Mouse (Mus musculus): ENCODE data around the gene B3galt4. TPM values are rescaled to one million over a fixed set of nuclear protein-coding genes. Genes with fewer than 3 reads are reported as not detected.
A peak's percentile ranks its signal among the peaks of the same experiment; 100 is the strongest.

Gene B3galt4
- total RNA-seq, 1 experiment = 10.3 TPM

GRCm38 (mm10) chr17:33956336-33956735 lies 5.0 kb upstream of the B3galt4 start:
- TF ChIP-seq MAFK (IDR thresholded peaks at IDR 0.05; ENCODE audit: insufficient read depth, low read depth, low read length) (no peak), ZNF384 (IDR thresholded peaks at IDR 0.05; ENCODE audit: low read depth, low read length) (no peak), CHD2 (IDR thresholded peaks at IDR 0.05; ENCODE audit: low read depth, low read length) (no peak), ZC3H11A (IDR thresholded peaks at IDR 0.05; ENCODE audit: borderline replicate concordance, low read depth, low read length) (no peak), HCFC1 (IDR thresholded peaks at IDR 0.05; ENCODE audit: borderline replicate concordance, insufficient read depth, low read length) (no peak)
- Histone ChIP-seq H3K9me3 (ENCODE audit: control insufficient read depth, insufficient read depth, low read depth, low read length) (no peaks in the 10 kb centered on the region), H3K27ac (ENCODE audit: insufficient read depth, low read depth, low read length, poor library complexity, severe bottlenecking) (no peak overlapping the region), H3K4me1 (ENCODE audit: control insufficient read depth in 2 of 2, insufficient read depth in 2 of 2, low read length in 2 of 2, poor library complexity in 1 of 2) (peaks cover 0 to 1% of the 10 kb centered on the region in 2 experiments; a peak in 1 of 4 replicates), H3K4me3 (ENCODE audit: insufficient read depth in 1 of 2, low read depth in 1 of 2, low read length in 2 of 2, poor library complexity in 1 of 2, severe bottlenecking in 1 of 2) (peak overlapping the region; percentile 90 to 91), H3K9ac (ENCODE audit: insufficient read depth, low read depth, low read length, poor library complexity, severe bottlenecking) (peak overlapping the region; percentile 95), H3K36me3 (ENCODE audit: control insufficient read depth, insufficient read depth, low read length, poor library complexity, severe bottlenecking) (peaks cover 47% of the 10 kb centered on the region)
- in situ Hi-C loops (cut with MboI; ENCODE audit: low sequenced_read_pairs in 2 of 2, unreplicated experiment in 2 of 2) = no loop called here
- DNase-seq (ENCODE audit: low read depth, low spot score) = no peak

GRCm38 (mm10) chr17:33955555-33956214 lies 4.4 kb upstream of the B3galt4 start, which contains the start of the genes Vps52 and Rps18:
TSS of gene Vps52 (plus strand) at chr17:33955812.
TSS of gene Rps18 (minus strand) at chr17:33956001.
- peaks cover 0 to 1% of the 10 kb centered on the region in 2 experiments; a peak in 1 of 4 replicates for H3K4me1 ChIP-seq (ENCODE audit: control insufficient read depth in 2 of 2, insufficient read depth in 2 of 2, low read length in 2 of 2, poor library complexity in 1 of 2)
- no peaks in the 10 kb centered on the region for H3K9me3 ChIP-seq (ENCODE audit: control insufficient read depth, insufficient read depth, low read depth, low read length)
- in situ Hi-C loops (cut with MboI; ENCODE audit: low sequenced_read_pairs in 2 of 2, unreplicated experiment in 2 of 2) = no loop called here
- DNase-seq (ENCODE audit: low read depth, low spot score) = peak; percentile 96
- peaks cover 42% of the 10 kb centered on the region for H3K36me3 ChIP-seq (ENCODE audit: control insufficient read depth, insufficient read depth, low read length, poor library complexity, severe bottlenecking)
- H3K27ac ChIP-seq (ENCODE audit: insufficient read depth, low read depth, low read length, poor library complexity, severe bottlenecking) = peak within 1 kb of the TSS; percentile 91
- peak within 1 kb of the TSS; percentile 90 to 96 for H3K4me3 ChIP-seq (ENCODE audit: insufficient read depth in 1 of 2, low read depth in 1 of 2, low read length in 2 of 2, poor library complexity in 1 of 2, severe bottlenecking in 1 of 2)
- TF ChIP-seq HCFC1 (IDR thresholded peaks at IDR 0.05; ENCODE audit: borderline replicate concordance, insufficient read depth, low read length) = peak; percentile 90
- no peak for TF ChIP-seq ZNF384 (IDR thresholded peaks at IDR 0.05; ENCODE audit: low read depth, low read length)
- peak; percentile 50; the same call in 1 of the 2 replicates for TF ChIP-seq CHD2 (IDR thresholded peaks at IDR 0.05; ENCODE audit: low read depth, low read length)
- no peak for TF ChIP-seq ZC3H11A (IDR thresholded peaks at IDR 0.05; ENCODE audit: borderline replicate concordance, low read depth, low read length)
- H3K9ac ChIP-seq (ENCODE audit: insufficient read depth, low read depth, low read length, poor library complexity, severe bottlenecking) = peak within 1 kb of the TSS; percentile 98

DNA sequence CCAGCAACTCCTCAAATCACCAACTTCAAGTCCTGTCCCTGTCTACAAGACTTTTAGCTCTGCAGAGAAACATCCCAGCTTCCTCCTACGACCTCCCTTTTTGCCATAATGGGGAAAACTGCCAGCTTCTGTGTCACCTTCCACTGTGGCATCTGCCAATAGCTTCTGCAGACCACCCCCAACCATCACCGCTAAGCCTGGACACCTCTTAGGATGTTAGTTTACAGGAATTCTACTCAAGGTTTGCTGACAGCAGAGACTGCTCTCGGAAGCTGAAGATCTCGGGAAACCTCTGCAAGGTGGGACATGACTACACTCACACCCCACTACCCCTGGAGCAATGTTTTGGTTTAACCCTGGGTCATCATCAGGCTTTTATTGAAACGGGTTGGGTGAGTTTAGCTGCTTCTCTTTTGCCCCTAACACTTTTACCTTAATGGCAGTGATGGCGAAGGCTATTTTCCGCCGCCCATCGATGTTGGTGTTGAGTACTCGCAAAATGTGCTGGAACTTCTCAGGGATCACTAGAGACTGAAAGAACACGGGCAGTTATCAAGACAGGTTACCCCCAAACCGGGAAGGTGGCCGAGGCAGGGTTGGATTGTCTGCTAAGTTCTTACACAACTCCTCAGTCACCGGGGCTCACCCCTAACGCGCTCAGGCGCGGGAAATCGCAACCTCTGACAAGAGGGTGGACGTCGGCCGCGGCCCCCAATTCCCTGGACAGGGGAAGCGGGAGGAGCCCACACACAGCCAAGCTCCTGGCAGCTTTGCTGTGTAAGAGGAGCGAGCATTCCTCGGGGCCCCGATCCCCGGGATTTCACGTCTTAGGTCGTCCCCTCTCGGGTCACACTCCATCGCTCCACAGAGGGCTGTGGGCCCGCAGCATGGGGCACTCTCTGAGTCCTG lies 3.6 kb upstream of the B3galt4 start:
- H3K27ac ChIP-seq (ENCODE audit: insufficient read depth, low read depth, low read length, poor library complexity, severe bottlenecking) = peak overlapping the region; percentile 91
- peak overlapping the region; percentile 98 for H3K9ac ChIP-seq (ENCODE audit: insufficient read depth, low read depth, low read length, poor library complexity, severe bottlenecking)
- no peaks in the 10 kb centered on the region for H3K9me3 ChIP-seq (ENCODE audit: control insufficient read depth, insufficient read depth, low read depth, low read length)
- no peak for TF ChIP-seq HCFC1 (IDR thresholded peaks at IDR 0.05; ENCODE audit: borderline replicate concordance, insufficient read depth, low read length)
- no peak for TF ChIP-seq ZNF384 (IDR thresholded peaks at IDR 0.05; ENCODE audit: low read depth, low read length)
- TF ChIP-seq ZC3H11A (IDR thresholded peaks at IDR 0.05; ENCODE audit: borderline replicate concordance, low read depth, low read length) = no peak
- TF ChIP-seq MAFK (IDR thresholded peaks at IDR 0.05; ENCODE audit: insufficient read depth, low read depth, low read length) = no peak
- no peak for TF ChIP-seq CHD2 (IDR thresholded peaks at IDR 0.05; ENCODE audit: low read depth, low read length)
- DNase-seq (ENCODE audit: low read depth, low spot score) = no peak
- H3K36me3 ChIP-seq (ENCODE audit: control insufficient read depth, insufficient read depth, low read length, poor library complexity, severe bottlenecking) = peaks cover 42% of the 10 kb centered on the region
- in situ Hi-C loops (cut with MboI; ENCODE audit: low sequenced_read_pairs in 2 of 2, unreplicated experiment in 2 of 2) = no loop called here
- peak overlapping the region; percentile 90 to 96 for H3K4me3 ChIP-seq (ENCODE audit: insufficient read depth in 1 of 2, low read depth in 1 of 2, low read length in 2 of 2, poor library complexity in 1 of 2, severe bottlenecking in 1 of 2)
- peaks cover 0 to 4% of the 10 kb centered on the region in 2 experiments; a peak in 1 of 4 replicates for H3K4me1 ChIP-seq (ENCODE audit: control insufficient read depth in 2 of 2, insufficient read depth in 2 of 2, low read length in 2 of 2, poor library complexity in 1 of 2)

DNA sequence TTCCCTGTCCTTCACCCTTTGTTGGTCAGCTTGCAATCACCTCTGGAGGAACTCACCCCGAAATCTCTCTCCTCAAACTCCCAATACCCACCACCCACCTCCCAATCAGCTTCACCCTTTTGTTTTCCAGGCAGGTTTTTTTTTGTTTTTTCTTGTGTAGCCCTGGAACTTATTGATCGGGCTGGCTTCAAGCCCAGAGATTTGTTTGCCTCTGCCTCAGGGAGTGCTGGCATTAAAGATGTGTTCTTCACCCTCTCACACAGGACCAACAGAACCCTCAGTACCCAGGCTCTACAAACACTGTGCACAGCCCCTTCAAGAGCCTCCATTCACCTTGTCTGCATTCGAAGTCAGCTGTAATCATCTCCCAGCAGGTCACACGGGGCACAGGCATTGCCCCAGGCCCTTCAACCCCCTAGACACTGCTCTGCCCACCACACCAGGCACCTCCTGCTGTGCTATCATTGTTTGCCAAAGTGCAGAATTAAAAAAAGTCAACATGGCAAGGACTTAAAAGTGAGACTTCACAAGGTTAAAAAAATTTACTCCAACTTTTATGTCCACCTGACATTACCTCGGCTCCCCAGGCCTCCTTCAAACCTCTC lies 2.8 kb upstream of the B3galt4 start:
- TF ChIP-seq ZNF384 (IDR thresholded peaks at IDR 0.05; ENCODE audit: low read depth, low read length) (no peak), CHD2 (IDR thresholded peaks at IDR 0.05; ENCODE audit: low read depth, low read length) (no peak), MAFK (IDR thresholded peaks at IDR 0.05; ENCODE audit: insufficient read depth, low read depth, low read length) (no peak), ZC3H11A (IDR thresholded peaks at IDR 0.05; ENCODE audit: borderline replicate concordance, low read depth, low read length) (no peak), HCFC1 (IDR thresholded peaks at IDR 0.05; ENCODE audit: borderline replicate concordance, insufficient read depth, low read length) (no peak)
- DNase-seq (ENCODE audit: low read depth, low spot score) = no peak
- peak overlapping the region; percentile 90 to 96 for H3K4me3 ChIP-seq (ENCODE audit: insufficient read depth in 1 of 2, low read depth in 1 of 2, low read length in 2 of 2, poor library complexity in 1 of 2, severe bottlenecking in 1 of 2)
- in situ Hi-C loops (cut with MboI; ENCODE audit: low sequenced_read_pairs in 2 of 2, unreplicated experiment in 2 of 2) = no loop called here
- peak overlapping the region; percentile 98 for H3K9ac ChIP-seq (ENCODE audit: insufficient read depth, low read depth, low read length, poor library complexity, severe bottlenecking)
- peak overlapping the region; percentile 91 for H3K27ac ChIP-seq (ENCODE audit: insufficient read depth, low read depth, low read length, poor library complexity, severe bottlenecking)
- no peaks in the 10 kb centered on the region for H3K9me3 ChIP-seq (ENCODE audit: control insufficient read depth, insufficient read depth, low read depth, low read length)
- H3K36me3 ChIP-seq (ENCODE audit: control insufficient read depth, insufficient read depth, low read length, poor library complexity, severe bottlenecking) = peaks cover 44% of the 10 kb centered on the region
- peaks cover 0 to 4% of the 10 kb centered on the region in 2 experiments; a peak in 1 of 4 replicates for H3K4me1 ChIP-seq (ENCODE audit: control insufficient read depth in 2 of 2, insufficient read depth in 2 of 2, low read length in 2 of 2, poor library complexity in 1 of 2)

Data from ES-E14 (cell line).